Mouse (Mus musculus) small intestine, adult 2 months (tissue): ENCODE results near the gene Fkbp2. TPM values are rescaled to one million over a fixed set of nuclear protein-coding genes. Genes with fewer than 3 reads are reported as not detected.
A peak's percentile ranks its signal among the peaks of the same experiment; 100 is the strongest.

Source experiments
- H3K27ac ChIP-seq: fragments of 200-500 bp; 2 replicates; pipeline ENCODE4 v1.5.1; 2012; ENCODE audit warnings: low read depth, low read length, control low read depth, inconsistent platforms; ENCODE audit not compliant: insufficient read depth
- H3K27me3 ChIP-seq: fragments of 200-500 bp; 2 replicates; pipeline ENCODE4 v1.6.1; 2012; ENCODE audit warnings: mild to moderate bottlenecking, moderate library complexity, low read length, inconsistent platforms; ENCODE audit not compliant: control insufficient read depth, insufficient read depth
- H3K36me3 ChIP-seq: fragments of 200-500 bp; 2 replicates; pipeline ENCODE4 v1.6.1; 2012; ENCODE audit warnings: mild to moderate bottlenecking, low read length, control low read depth, inconsistent platforms; ENCODE audit not compliant: control insufficient read depth, insufficient read depth
- H3K4me1 ChIP-seq: fragments of 200-500 bp; 2 replicates; pipeline ENCODE4 v1.6.1; 2012; ENCODE audit warnings: low read length, inconsistent platforms, mixed read lengths; ENCODE audit not compliant: control insufficient read depth, insufficient read depth, insufficient read length
- H3K4me3 ChIP-seq: fragments of 200-500 bp; 2 replicates; pipeline ENCODE4 v1.5.1; 2012; ENCODE audit warnings: low read depth, mild to moderate bottlenecking, control low read depth, inconsistent platforms, low read length, moderate library complexity
- CTCF ChIP-seq: fragments of 200-500 bp; IDR thresholded peaks from 2 replicates; pipeline ENCODE4 v1.5.1; 2012; ENCODE audit warnings: low read depth, mild to moderate bottlenecking, control low read depth, inconsistent platforms, low read length, moderate library complexity, mixed read lengths; ENCODE audit not compliant: insufficient replicate concordance, insufficient read length; ENCODE audit errors: extremely low read depth
- POLR2A ChIP-seq: fragments of 200-500 bp; IDR thresholded peaks from 2 replicates; pipeline ENCODE4 v1.6.1; 2012; ENCODE audit warnings: low read depth, mild to moderate bottlenecking, control low read depth, inconsistent platforms, low read length, moderate library complexity
- WGBS: fragments of 180-500 bp; shearing (Covaris S2); methylation state at CpG from one replicate; pipeline ENCODE4 v1.1.7; 2018; 5-methylcytosine and 5-hydroxymethylcytosine counted together
- polyA plus RNA-seq: library from polyadenylated mRNA; depleted of rRNA; stranded (reverse); fragments of >200 nt; gene quantifications from 2 replicates; pipeline ENCODE4 v1.2.3, GENCODE M21; 2012

Fkbp2 gene
- polyA plus RNA-seq, 1 experiment = 47.9 TPM

DNA sequence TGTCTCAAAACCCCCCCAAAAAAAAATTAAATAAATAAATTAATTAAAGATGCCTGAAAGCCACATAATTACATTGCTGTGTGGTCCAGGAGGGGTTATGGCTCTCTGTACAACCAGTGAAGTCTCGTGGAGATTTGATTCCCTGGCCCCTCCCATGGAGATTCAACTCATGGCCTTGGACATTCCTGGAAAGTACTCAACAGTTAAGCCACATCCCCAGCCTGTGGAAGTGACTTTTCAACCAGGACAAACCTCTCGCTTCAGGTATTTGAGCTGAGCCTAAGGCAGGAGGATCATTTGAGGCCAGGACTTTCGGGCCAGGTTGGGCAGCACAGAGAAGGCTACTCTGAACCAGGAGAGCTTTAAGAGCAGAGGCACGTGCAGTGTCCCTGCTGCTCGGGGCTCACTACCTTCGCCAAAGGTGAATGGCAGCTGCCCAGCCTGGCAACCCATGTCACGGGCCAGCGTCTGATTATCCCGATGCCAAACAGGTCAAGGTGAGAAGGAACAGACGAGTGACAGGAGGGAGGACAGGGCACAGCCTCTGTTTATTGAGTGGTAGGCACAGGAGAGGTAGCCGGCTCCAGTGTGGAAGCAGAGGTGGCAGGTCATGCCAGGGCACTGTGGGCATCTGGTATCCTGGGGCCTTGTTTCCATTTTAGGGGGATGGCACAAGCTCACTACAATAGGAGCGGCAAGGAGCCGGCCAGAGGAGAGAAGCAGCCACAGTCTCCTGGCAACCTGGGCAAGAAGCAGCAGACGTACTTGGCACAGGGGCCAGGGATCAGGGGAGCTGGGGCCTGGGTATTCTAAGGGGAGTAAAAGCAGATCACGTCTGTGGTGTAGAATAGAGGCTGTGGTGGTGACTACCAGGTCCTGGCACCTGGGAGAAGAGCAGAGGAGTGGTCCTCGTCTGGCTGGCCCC lies 42.5 kb downstream of the Fkbp2 start:
- peaks cover 20% of the 10 kb centered on the region for H3K27me3 ChIP-seq
- no peaks in the 10 kb centered on the region for H3K36me3 ChIP-seq
- 85% methylated on average over 16 of the region's 16 CpGs for WGBS
- no peak overlapping the region for H3K4me3 ChIP-seq
- no peak overlapping the region for H3K27ac ChIP-seq
- peaks cover 7% of the 10 kb centered on the region for H3K4me1 ChIP-seq
- TF ChIP-seq CTCF = no peak
- TF ChIP-seq POLR2A = no peak

DNA sequence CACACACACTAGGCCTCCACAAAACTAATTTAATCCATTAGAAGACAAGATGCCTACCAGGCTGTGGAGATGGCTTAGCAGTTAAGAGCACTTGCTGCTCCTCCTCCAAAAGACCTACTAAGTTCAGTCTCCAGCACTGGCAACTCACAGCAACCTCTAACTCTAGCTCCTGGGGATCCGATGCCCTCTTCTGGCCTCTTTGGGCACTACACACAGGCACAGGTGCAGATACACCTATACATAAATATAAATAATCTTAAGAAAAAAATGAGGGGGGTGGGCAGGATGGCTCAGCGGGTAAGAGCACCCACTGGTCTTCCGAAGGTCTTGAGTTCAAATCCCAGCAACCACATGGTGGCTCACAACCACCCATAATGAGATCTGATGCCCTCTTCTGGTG lies 44.0 kb downstream of the Fkbp2 start:
- Histone ChIP-seq H3K27me3 (peaks cover 26% of the 10 kb centered on the region), H3K27ac (no peak overlapping the region), H3K4me1 (peaks cover 6% of the 10 kb centered on the region), H3K4me3 (no peak overlapping the region), H3K36me3 (no peaks in the 10 kb centered on the region)
- TF ChIP-seq CTCF (peak; percentile 48; the same call in 1 of the 2 replicates), POLR2A (no peak)
- 37% methylated on average over 3 of the region's 3 CpGs for WGBS

DNA sequence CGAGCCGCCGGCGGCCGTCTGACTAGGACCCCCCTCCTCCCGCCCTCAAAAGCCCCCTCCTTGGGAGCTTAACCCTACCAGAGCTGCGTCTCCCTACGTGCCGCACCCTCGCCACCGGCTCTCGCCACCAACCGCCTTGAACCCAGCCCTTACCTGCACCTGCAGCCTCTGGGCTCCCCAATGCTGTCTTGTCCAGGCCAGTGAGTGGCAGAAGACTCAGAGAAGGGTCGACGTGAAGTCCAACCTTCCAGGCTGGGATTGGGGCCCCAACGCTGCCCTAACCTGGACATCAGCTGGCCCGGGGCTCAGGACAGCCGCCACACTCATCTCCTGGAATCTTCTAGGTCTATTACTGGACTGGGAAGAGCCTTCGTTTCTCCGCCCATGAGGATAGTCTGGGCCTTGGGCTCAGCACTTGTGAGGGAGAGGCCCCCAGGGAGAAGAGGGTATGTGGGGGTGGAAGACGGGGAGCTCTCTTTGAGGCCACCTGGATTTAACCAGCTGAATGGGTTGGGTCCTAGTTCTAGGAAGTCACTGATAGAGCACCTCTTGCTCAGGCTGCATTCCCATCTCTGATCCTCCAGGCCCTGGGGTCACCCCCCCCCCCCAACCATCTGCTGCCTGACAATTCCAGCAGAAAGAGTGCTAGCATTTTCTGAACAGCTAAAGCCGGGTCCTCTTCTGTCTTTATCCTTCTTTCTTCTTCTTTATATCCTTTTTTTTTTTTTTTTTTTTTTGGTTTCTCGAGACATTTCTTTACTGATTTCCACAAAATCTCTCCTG lies 45.9 kb downstream of the Fkbp2 start, which contains the start of gene Kcnk4:
Kcnk4 (minus strand) TSS at position 321 of the 783 bp plus-strand sequence.
- peaks cover 26% of the 10 kb centered on the region for H3K27me3 ChIP-seq
- H3K4me1 ChIP-seq = no peaks in the 10 kb centered on the region; the same call in none of the 2 replicates
- H3K27ac ChIP-seq = no peak within 1 kb of the TSS
- 18% methylated on average over 23 of the region's 23 CpGs for WGBS
- H3K36me3 ChIP-seq = no peaks in the 10 kb centered on the region
- TF ChIP-seq POLR2A (no peak), CTCF (no peak)
- H3K4me3 ChIP-seq = peak within 1 kb of the TSS; percentile 63

DNA sequence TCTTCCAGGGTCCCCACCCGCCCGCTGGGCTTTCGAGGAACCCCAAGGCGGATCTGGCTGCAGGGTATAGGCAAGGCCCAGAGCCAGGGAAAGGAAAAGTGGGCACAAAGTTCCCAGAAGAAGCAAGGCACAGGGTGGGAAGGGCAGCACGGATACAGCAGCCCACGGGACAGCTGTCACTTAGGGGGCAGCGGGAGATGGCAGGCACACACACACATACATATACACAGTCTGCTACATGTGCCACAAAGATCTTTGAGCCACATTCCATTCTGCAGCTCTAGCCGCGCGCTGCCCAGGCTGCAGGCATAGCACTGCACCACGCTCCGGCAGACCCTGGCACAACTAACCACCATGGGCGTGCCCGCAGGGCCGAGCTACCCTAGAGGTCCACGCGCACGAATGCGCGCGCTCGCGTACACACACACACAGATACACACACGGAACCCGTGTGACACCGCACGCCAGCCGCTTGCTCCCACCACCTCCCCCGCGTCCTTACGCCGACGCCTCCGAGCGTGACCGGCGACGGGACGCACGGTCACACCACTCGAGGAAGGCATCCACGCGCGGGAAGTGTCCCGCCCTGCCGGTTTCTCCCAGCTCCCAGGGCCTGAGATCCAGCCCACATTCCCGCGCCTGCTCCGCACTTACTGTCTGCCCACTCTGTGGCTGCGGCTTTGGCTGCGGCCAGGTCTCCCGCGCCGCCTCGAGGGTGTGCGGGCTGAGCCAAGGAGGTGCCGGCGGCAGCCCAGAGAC lies 46.7 kb downstream of the Fkbp2 start:
- peak overlapping the region; percentile 63 for H3K4me3 ChIP-seq
- TF ChIP-seq POLR2A (no peak), CTCF (no peak)

DNA sequence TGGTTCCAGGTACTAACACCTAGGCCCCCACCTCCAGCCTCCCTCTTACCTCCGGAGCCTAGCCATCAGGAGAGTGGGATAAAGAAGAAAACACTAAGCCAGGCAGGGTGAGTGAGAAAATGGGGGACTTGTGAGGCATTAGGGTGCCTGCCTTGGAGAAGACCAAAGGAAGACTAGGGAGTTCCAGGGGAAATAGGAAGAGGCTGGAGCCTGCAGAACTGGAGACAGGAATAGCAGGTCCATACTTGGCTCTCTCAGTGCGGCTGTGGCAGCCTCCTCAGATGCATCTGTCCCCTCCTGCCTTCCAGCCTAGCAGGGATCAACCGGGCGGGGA lies 47.2 kb downstream of the Fkbp2 start:
- H3K4me3 ChIP-seq = no peak overlapping the region
- no peaks in the 10 kb centered on the region for H3K36me3 ChIP-seq
- peaks cover 27% of the 10 kb centered on the region for H3K27me3 ChIP-seq
- H3K27ac ChIP-seq = no peak overlapping the region
- TF ChIP-seq CTCF (no peak), POLR2A (no peak)
- WGBS = 67% methylated on average over 4 of the region's 4 CpGs
- no peaks in the 10 kb centered on the region; the same call in none of the 2 replicates for H3K4me1 ChIP-seq

More for the DNA sequence above, 46.7 kb downstream of the Fkbp2 start:
- Histone ChIP-seq H3K36me3 (no peaks in the 10 kb centered on the region), H3K4me1 (no peaks in the 10 kb centered on the region; the same call in none of the 2 replicates), H3K27ac (no peak overlapping the region), H3K27me3 (peaks cover 26% of the 10 kb centered on the region)
- 6% methylated on average over 58 of the region's 58 CpGs for WGBS

DNA sequence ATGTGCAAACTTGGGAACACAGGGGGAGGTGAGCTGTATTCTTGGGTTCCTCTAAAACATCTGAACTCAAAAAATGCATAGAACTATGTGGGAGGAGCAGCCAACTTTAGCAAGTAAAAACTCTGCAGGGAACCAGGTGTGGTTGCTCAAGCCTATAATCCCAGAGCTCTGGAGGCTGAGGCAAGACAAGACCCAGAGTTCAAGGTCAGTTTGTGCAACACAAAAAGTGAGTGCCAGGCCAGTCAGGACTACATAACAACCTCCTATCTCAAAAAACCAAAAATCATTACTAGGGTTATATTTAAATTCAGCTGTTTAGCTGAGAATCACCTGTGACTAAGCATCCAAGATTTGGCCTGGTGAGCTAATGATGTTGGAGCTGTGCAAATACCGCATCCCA lies 48.3 kb downstream of the Fkbp2 start:
- Histone ChIP-seq H3K4me3 (no peak overlapping the region), H3K36me3 (no peaks in the 10 kb centered on the region), H3K4me1 (no peaks in the 10 kb centered on the region; the same call in none of the 2 replicates), H3K27me3 (peaks cover 37% of the 10 kb centered on the region), H3K27ac (no peak overlapping the region)
- no peak for TF ChIP-seq CTCF
- TF ChIP-seq POLR2A = no peak
- 57% methylated on average over 1 of the region's 1 CpGs for WGBS

DNA sequence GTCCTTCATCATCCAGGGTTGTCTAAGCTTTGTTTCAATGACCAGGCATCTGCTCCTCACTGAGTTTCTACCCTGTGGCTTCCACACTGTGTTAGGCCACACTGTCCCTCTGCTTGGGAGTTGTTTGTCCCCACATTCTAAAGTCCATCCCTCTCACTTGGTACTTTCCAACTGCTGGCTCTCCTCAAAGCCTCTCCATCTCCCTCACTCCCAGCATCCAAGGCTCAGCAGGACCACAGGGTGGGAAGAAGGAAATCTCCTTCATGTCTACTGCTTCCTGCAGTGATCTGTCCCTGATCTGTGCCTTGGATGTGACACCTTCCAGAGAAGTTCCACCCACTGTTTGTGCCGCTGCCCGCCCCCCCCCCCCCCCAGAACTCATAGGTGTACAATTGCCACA lies 49.3 kb downstream of the Fkbp2 start:
- no peaks in the 10 kb centered on the region for H3K36me3 ChIP-seq
- TF ChIP-seq CTCF = no peak
- TF ChIP-seq POLR2A = no peak
- no peak overlapping the region for H3K4me3 ChIP-seq
- 6% methylated on average over 2 of the region's 2 CpGs for whole genome bisulfite sequencing
- H3K4me1 ChIP-seq = no peaks in the 10 kb centered on the region; the same call in none of the 2 replicates
- peaks cover 48% of the 10 kb centered on the region for H3K27me3 ChIP-seq
- no peak overlapping the region for H3K27ac ChIP-seq
